Mouse (Mus musculus): ENCODE data around the gene Icam4. TPM values are rescaled to one million over a fixed set of nuclear protein-coding genes. Genes with fewer than 3 reads are reported as not detected.

Icam4 gene
- total and polyA plus RNA-seq, 3 experiments: 193 to 268 (median 260) TPM

- Histone ChIP-seq H3K27me3 (ENCODE audit: control insufficient read depth in 1 of 2, insufficient read depth in 2 of 2, low read length in 2 of 2) (no peaks in the 10 kb centered on the region), H3K79me2 (ENCODE audit: control insufficient read depth, insufficient read depth, low read length, poor library complexity) (peaks cover 14% of the 10 kb centered on the region), H3K9me3 (replicated peaks; ENCODE audit: insufficient read depth, low read length) (no peaks in the 10 kb centered on the region), H3K4me1 (ENCODE audit: control insufficient read depth in 1 of 2, insufficient read depth in 2 of 2, low read length in 2 of 2) (peaks cover 13 to 19% of the 10 kb centered on the region in 2 experiments), H3K36me3 (ENCODE audit: control insufficient read depth in 1 of 2, insufficient read depth in 2 of 2, low read length in 2 of 2) (peaks cover 0 to 17% of the 10 kb centered on the region in 2 experiments; a peak in 2 of 4 replicates), H3K27ac (ENCODE audit: control insufficient read depth, low read depth, low read length) (no peak overlapping the region), H3K9ac (ENCODE audit: control insufficient read depth, low read depth, low read length, poor library complexity, severe bottlenecking) (no peak overlapping the region), H3K4me3 (ENCODE audit: control insufficient read depth in 1 of 2, insufficient read depth in 1 of 2, low read depth in 2 of 2, low read length in 2 of 2) (no peak overlapping the region)
- TF ChIP-seq POLR2A (IDR thresholded peaks at IDR 0.05; ENCODE audit: control insufficient read depth in 1 of 2, insufficient read depth in 1 of 2, low read depth in 1 of 2, low read length in 2 of 2, poor library complexity in 1 of 2) (no peak), CTCF (IDR thresholded peaks at IDR 0.05 in 2 of 3, conservative IDR thresholded peaks at IDR 0.05 in 1 of 3; ENCODE audit: control insufficient read depth in 1 of 3, insufficient read depth in 1 of 3, low read depth in 2 of 3, low read length in 3 of 3, poor library complexity in 1 of 3, severe bottlenecking in 1 of 3) (no peak), MEF2A (IDR thresholded peaks at IDR 0.05; ENCODE audit: extremely low read depth, insufficient replicate concordance, low read depth, low read length, poor library complexity, severe bottlenecking) (no peak), CHD2 (IDR thresholded peaks at IDR 0.05; ENCODE audit: low read length) (no peak), ZC3H11A (IDR thresholded peaks at IDR 0.05; ENCODE audit: low read depth, low read length) (no peak), MAFK (IDR thresholded peaks at IDR 0.05; ENCODE audit: borderline replicate concordance, low read depth, low read length) (no peak), MXI1 (IDR thresholded peaks at IDR 0.05; ENCODE audit: low read depth, low read length) (no peak), NELFE (IDR thresholded peaks at IDR 0.05; ENCODE audit: low read depth, low read length) (no peak), RCOR1 (IDR thresholded peaks at IDR 0.05; ENCODE audit: low read depth, low read length) (no peak), TBP (IDR thresholded peaks at IDR 0.05; ENCODE audit: low read depth, low read length) (no peak), MAZ (IDR thresholded peaks at IDR 0.05; ENCODE audit: low read depth, low read length) (no peak)
- DNase-seq (ENCODE audit: low read depth, low spot score): no peak
These were observed 2.3 kb upstream of the Icam4 start for GRCm38 (mm10) chr9:21026849-21027248.

GRCm38 (mm10) chr9:21027774-21028290, 1.3 kb upstream of the Icam4 start:
- Histone ChIP-seq H3K36me3 (ENCODE audit: control insufficient read depth in 1 of 2, insufficient read depth in 2 of 2, low read length in 2 of 2) (peaks cover 0 to 17% of the 10 kb centered on the region in 2 experiments; a peak in 2 of 4 replicates), H3K79me2 (ENCODE audit: control insufficient read depth, insufficient read depth, low read length, poor library complexity) (peaks cover 17% of the 10 kb centered on the region), H3K27ac (ENCODE audit: control insufficient read depth, low read depth, low read length) (peak overlapping the region; percentile 83), H3K4me3 (ENCODE audit: control insufficient read depth in 1 of 2, insufficient read depth in 1 of 2, low read depth in 2 of 2, low read length in 2 of 2) (no peak overlapping the region), H3K4me1 (ENCODE audit: control insufficient read depth in 1 of 2, insufficient read depth in 2 of 2, low read length in 2 of 2) (peaks cover 14 to 22% of the 10 kb centered on the region in 2 experiments), H3K27me3 (ENCODE audit: control insufficient read depth in 1 of 2, insufficient read depth in 2 of 2, low read length in 2 of 2) (no peaks in the 10 kb centered on the region), H3K9me3 (replicated peaks; ENCODE audit: insufficient read depth, low read length) (no peaks in the 10 kb centered on the region), H3K9ac (ENCODE audit: control insufficient read depth, low read depth, low read length, poor library complexity, severe bottlenecking) (peak overlapping the region; percentile 56)
- peak; percentile 78 for DNase-seq (ENCODE audit: low read depth, low spot score)
- TF ChIP-seq UBTF (IDR thresholded peaks at IDR 0.05; ENCODE audit: borderline replicate concordance, insufficient read depth, low read depth, low read length): no peak
- TF ChIP-seq NELFE (IDR thresholded peaks at IDR 0.05; ENCODE audit: low read depth, low read length): no peak
- TF ChIP-seq HCFC1 (IDR thresholded peaks at IDR 0.05; ENCODE audit: low read depth, low read length): no peak
- no peak for TF ChIP-seq ETS1 (IDR thresholded peaks at IDR 0.05; ENCODE audit: low read depth, low read length)
